Mouse (Mus musculus) naive thymus-derived CD4-positive, alpha-beta T cell, adult 2 months (primary cell): ENCODE results near the gene Smco4.

Experiments used
- DNase-seq: peaks from one replicate; pipeline ENCODE4 v3.0.0-alpha.2; 2011; ENCODE audit warnings: low read depth

The Smco4 gene

DNA sequence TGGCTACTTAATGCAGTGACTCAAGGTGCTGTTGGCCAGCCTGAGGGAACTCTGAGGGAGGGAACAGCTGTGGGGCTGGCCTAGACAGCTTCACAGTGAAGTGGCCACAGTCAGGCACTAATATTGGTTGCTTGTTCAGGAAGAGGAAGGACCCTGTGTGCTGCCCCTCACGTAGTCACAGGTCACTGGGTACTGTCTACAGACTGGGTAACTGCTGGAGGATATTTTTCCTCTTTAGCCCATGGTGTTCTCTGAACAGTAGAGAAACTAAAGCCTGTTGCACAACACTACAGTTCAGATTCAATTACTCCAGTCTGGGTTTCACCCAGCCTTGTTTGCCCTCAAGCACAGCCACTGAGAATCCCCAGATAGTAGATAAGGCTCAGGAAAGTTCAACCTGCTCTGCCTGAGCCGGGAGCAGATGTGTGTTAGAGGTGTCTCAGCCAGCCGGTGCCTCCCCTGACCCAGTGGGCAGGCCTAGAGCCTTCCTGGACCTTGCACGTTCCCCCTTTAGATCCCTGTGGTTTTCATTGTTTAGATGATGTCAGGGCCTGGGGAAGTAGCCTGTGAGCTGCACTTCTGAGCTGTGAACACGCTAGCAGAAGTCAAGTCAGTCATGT, 48.6 kb downstream of the Smco4 start:
- no peak for DNase-seq

DNA sequence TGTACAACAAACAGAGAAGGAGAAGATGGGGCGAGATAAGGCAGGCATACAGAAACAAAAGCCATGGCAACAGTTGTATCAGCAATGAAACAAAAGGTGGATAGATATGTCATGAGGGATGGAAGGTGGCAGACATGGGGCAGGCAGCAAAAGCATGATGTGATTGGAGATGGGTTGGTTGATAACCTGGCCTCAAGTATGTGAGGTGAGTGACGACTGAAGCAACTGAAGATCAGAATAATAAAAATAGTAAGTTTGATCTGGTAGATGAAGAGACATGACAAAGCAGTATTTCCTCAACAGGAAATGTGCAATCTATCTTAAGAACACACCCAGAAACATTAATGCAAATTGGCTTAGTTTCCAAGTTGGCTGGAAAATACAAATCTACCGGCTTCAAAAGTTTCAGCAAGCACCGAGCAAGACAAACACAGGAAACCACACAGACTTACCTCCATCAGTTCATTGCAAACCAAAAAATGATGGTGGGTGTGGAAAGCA, 57.3 kb downstream of the Smco4 start:
- peak; percentile 85 for DNase-seq

GRCm38 (mm10) chr9:15551073-15551472, 57.8 kb downstream of the Smco4 start:
- peak; percentile 25 for DNase-seq

DNA sequence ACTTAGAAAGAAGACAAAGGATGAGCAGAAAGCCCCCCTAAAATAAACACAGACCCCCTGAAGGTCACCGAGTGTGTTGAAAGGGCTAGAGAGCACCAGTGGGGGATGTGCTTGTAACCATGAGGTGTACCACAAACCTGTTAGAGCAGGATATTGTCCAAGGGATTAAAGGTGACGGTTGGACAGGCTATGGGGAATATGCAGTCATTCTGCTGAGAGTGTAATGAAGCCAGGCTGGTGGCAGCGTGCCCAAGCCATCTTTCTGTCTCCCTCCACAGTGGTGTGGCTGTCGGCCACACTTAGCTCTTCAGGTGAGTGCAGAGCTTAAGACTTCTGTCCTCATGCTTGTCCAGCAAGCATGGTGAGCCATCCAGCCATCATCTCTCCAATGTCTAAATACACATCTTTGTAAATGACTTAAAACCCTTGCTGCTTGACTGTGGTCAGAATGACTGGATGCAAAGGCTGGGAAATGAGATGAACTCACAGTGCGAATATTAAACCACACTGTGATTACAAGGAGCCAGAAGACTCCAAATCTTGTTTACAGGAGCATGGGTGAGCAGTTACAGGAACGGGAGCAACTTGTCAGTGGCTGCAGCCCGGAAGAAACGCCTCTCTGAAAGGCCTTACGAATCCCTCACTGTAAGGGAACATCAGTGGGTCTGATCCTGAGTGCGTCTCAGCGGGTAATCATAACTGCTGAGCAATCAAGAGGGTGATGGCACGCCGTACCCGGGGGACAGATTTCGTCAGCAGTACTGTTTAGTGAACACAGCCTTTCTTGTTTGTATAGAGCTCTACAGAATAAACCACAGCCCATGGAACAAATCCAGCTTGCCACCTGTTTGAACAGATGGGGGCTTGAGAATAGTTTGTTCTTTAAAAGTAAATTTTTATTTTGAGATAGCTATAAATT, 59.0 kb downstream of the Smco4 start:
- DNase-seq = peak; percentile 28

DNA sequence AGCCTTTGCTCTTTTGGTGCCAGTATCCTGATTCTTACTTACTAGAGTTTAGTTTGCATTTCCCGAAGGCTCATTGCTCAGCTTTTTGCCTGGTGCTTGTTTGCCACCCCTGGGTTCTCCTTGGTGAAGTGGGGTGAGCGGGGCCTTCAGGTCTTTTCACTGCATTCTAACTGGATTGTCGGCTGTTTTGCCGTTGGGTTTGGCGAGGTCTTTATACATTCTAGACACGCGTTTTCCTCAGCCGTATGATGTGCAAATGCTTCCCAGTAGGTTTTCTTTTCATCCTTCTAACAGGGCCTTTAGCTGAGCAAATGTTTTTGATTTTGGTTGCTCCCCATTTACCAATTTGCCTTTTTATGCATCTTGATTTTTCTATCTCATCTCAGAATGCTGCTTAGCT, 60.1 kb downstream of the Smco4 start:
- no peak for DNase-seq

GRCm38 (mm10) chr9:15560451-15560850, 67.2 kb downstream of the Smco4 start:
- DNase-seq = no peak

GRCm38 (mm10) chr9:15562353-15562752, 69.1 kb downstream of the Smco4 start:
- no peak for DNase-seq

DNA sequence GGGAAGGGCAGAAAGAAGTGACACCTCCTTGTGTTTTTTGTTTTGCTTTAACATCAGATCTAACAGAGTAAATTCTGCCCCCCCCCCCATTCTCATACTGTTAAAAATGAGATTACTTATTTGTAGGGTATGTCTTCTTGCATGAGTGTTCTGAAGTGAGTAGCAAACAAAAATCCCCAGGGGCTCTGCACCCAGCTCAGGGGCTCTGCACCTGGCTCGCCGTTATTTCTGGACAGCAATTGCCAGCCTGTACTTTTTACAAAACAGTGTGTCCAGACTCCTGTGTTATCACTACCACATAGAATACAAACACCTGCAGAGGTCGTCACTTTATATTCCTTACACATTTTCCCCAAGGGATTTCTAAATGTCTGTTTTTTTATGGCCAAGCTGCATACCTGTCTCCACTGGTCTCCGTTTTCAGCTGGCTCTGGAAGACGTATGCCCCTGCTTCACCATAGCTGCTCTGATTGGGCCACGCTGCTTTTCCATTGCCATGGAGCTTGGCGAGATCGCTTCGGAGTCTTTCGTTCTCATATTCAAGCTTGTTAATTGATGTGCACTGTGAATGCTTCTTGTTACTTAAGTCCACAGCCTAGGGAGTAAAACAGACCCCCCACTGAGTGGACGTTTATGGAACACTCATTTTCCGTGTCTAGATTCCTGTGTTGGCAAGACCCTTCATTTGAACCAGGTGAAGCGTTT, 81.7 kb downstream of the Smco4 start:
- no peak for DNase-seq

DNA sequence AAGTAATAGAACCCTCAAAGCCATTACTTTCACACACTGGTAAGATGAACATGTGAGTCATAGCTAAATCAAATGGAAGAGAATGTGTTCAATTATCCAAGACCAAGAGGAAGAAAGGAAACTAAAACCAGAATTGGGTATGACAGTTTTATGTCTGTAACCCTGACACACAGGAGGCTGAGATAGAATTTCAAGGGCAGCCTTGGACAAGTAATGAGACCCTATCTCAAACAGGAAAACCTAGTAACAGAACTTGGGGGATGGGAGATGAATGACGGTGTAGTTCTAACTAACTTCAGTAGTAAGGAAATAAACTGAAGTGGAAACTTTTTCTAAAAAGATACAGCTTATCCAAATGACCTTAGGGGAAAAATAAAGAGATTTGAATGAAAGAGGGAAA, 85.2 kb downstream of the Smco4 start:
- DNase-seq = no peak

- no peak for DNase-seq
Measured at GRCm38 (mm10) chr9:15578946-15579345, 85.7 kb downstream of the Smco4 start.

- DNase-seq = peak; percentile 66
Measured at GRCm38 (mm10) chr9:15580176-15580575, 86.9 kb downstream of the Smco4 start.

DNA sequence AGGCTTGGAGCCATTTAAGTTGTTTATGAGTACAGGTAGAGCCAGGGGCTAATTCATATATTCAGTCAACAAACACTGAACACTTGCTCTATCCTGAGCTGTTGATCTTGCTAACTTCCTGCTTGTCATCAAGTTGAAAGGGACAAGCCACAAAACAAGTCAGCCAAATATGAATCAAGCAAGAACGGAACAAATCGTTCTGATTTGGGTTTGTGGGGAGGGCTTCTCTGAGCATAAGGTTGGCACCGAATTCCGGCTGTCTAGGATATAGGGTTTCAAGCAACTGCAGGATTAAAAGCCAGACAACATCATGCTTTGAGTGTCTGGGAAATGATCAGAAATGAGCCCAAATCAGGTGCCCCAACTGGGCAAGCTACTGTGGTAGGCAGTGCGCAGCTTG, 88.8 kb downstream of the Smco4 start:
- peak; percentile 71 for DNase-seq

- DNase-seq = no peak
Measured at GRCm38 (mm10) chr9:15584209-15584608, 91.0 kb downstream of the Smco4 start.

DNA sequence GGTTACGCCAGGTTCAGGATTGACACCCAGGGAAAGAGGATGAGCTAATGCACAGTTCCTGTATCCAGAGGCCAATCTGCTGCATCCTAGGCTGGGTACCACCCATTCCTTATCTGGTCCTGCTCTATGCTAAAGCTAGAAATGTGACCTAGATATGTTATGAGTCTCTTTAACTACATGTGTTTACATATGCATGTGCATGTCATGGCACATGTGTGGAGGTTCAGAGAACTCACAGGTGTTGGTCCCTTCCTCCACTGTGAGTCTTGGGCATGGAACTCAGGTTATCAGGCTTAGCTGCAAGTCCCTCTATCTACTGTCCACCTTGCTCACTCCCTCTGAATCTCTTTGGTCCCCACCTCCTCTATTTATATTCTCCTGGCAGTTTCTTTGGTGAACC, 92.7 kb downstream of the Smco4 start:
- no peak for DNase-seq

GRCm38 (mm10) chr9:15587157-15587854, 94.1 kb downstream of the Smco4 start:
- peak; percentile 77 for DNase-seq

DNA sequence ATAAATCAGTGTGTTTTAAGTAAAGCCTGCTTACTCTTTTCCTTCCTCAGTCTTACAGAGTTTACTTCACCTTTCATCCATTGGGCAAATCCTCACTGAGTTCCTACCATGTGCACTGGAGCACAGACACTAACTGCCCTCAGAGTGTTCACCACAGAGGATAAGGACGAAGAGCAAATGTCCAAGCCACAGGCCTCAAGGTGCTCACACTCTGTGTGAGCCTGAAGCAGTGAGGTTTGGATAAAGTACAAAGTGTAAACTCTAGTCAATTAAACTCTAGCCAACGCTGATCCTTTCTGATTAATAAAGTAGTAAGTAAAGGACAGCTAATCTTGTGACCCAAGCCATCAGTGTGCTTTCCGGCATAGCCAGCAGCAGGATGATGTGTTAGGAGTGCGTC, 100.9 kb downstream of the Smco4 start:
- DNase-seq = no peak
